Mouse (Mus musculus): ENCODE data around the gene Lpcat3.
"Not testable (repeated sequence)": the region's sequence is repeated elsewhere in the genome, so short reads cannot be mapped to it uniquely, and the experiment has no call there.

Gene Lpcat3

GRCm38 (mm10) chr6:124662477-124663423 is at the start of gene Lpcat3:
Gene Lpcat3, plus strand, starts transcription at chr6:124663027.
- in situ Hi-C loops (cut with MboI; ENCODE audit: low sequenced_read_pairs), result no loop called here

GRCm38 (mm10) chr6:124625612-124626011 is 37.2 kb upstream of the Lpcat3 start:
- in situ Hi-C loops (cut with MboI; ENCODE audit: low sequenced_read_pairs), result no loop called here

DNA sequence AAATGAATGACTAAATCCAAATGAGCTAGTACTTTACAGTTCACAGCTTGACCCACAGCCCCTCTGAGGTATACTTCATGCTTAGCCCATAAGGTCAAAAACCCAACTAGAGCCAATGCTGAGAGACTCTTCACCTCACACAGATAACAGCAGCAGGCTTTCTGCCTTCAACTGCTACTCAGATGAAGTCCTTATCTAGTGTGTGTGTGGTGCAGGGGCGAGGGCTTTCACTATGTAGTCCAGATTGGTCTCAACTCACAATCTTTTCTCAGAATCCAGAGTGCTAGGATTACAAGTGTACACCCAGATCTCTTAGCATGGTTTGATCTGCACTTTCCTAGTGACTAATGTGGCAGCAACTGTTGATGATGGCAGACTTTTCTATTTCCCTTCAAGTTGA is 36.6 kb upstream of the Lpcat3 start:
- in situ Hi-C loops (cut with MboI; ENCODE audit: low sequenced_read_pairs), result not testable (repeated sequence)

DNA sequence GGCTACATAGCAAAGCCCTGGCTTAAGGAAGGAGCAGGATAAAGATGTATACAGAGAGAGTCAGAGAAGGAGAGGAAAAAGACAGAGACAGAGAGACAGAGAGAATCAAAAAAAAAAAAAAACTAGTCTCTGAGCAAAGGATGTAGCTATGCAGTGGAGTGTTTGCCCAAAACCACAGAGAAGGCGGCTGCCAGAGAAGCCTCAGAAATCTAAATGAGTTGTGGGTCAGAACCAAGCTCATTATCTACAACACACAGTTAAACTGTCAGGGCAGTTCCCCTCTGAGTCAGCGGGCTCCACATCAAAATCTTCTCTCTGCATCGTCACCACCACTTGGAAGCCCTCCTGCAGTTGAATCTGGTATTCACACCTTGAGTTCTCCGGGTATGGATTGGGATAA is 32.1 kb upstream of the Lpcat3 start:
- in situ Hi-C loops (cut with MboI; ENCODE audit: low sequenced_read_pairs), result no loop called here

DNA sequence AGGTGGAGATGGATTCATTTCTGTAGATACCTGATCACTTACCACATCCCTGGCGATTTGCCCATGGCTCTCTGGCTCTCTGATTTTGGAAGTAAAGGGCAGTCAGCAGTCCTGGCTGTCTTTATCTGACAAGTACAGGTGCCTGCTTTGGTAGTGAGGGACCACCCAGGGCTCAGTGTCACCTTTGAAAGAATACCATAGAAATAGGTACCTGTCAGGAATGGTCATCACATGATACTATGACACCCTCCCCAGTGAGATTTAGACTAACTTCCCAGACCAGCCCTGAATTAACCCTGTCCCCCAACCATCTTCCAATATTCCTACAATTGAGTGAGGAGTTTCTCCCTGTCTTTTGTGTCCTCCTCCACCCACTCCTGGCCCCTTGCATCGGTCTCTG is 26.8 kb upstream of the Lpcat3 start, which contains the start of gene C1s2:
Gene C1s2, minus strand, starts transcription at position 101 of the 400 bp plus-strand sequence.
- in situ Hi-C loops (cut with MboI; ENCODE audit: low sequenced_read_pairs), result not testable (repeated sequence)

DNA sequence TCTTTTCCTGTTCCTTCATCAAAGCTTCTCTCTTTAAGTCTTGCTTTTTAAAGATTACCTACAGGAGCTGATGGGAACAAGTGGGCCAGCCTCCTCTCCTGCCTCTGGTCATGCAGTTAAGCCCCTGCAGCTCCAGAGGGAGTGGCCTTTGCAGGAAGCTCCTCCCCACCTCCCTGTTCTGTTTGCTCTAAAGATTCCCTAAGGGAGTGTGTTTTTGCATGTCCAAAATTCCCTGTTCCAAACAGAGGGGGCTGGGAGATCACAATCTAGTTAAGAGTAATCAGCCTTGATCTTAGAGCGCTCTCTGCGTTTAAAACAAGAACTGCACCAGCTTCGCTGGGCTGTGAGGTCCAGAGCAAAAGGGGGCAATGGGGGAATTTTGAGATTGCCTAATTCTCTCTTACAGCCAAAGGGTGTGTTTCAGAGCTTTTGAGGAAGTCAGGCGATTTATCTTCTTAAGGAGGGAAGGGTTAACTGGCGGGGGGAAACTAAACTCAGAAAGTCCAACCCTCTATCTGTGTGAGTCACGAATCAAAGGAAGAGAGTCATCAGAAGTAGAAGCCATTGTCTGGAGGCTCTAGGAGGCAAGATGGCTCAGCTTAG is 25.9 kb upstream of the Lpcat3 start:
- in situ Hi-C loops (cut with MboI; ENCODE audit: low sequenced_read_pairs), result not testable (repeated sequence)

DNA sequence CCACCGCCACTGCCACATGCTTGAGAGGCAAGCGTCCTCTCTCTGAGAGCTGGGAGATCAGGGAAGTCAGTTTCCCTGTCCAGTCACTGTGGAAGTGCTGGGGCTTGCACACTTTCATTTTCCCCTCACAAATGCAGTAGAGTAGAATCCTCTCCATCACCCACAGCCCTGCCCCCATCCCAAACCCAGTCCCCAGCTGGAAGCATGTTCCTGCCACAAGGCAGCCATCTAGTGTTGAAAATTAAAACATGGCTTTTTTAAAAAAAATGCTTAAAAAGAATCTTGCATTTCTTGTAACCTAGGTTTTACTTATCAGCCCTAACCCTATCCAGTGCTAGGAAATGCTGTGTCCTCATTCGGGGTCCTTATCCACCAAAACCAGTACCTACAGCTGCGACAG is 22.8 kb upstream of the Lpcat3 start:
- in situ Hi-C loops (cut with MboI; ENCODE audit: low sequenced_read_pairs), result no loop called here

- in situ Hi-C loops (cut with MboI; ENCODE audit: low sequenced_read_pairs), result no loop called here
Observed at GRCm38 (mm10) chr6:124640997-124641396, 21.8 kb upstream of the Lpcat3 start.

DNA sequence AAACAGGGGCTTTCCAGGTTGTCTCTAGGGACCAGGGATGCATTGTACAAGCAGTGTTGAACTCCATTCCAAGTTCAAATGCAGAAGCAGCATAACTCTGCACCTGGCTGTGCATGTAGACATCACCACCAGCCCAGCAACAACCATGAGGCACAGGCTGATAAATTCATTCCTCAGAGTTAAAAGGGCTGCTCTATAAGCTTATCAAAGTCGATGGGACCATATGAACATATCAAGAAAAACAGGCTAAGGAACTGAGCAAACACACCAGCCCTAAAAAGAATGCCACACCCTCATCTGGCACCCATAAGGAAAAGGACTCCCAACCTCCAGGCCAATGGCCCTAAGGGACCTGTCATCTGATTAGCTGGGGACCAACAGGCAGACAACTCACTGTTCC is 16.4 kb upstream of the Lpcat3 start:
- in situ Hi-C loops (cut with MboI; ENCODE audit: low sequenced_read_pairs), result no loop called here

GRCm38 (mm10) chr6:124655893-124656292 is 6.9 kb upstream of the Lpcat3 start:
- in situ Hi-C loops (cut with MboI; ENCODE audit: low sequenced_read_pairs), result no loop called here

DNA sequence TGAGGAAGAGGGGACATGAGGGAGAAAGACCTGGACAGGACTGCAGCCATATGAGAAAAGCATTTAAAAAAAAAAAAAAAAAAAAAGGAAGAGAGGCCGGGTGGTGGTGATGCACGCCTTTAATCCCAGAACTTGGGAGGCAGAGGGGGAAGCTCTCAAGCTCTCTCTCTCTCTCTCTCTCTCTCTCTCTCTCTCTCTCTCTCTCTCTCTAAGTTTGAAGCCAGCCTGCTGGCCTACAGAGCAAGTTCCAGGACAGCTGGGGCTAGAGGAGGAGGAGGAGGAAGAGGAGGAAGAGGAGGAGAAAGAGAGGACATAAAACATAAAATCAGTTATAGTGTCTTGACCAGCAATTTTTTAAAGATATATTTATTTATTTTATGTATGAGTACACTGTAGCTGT is 4.8 kb upstream of the Lpcat3 start:
- in situ Hi-C loops (cut with MboI; ENCODE audit: low sequenced_read_pairs), result no loop called here

DNA sequence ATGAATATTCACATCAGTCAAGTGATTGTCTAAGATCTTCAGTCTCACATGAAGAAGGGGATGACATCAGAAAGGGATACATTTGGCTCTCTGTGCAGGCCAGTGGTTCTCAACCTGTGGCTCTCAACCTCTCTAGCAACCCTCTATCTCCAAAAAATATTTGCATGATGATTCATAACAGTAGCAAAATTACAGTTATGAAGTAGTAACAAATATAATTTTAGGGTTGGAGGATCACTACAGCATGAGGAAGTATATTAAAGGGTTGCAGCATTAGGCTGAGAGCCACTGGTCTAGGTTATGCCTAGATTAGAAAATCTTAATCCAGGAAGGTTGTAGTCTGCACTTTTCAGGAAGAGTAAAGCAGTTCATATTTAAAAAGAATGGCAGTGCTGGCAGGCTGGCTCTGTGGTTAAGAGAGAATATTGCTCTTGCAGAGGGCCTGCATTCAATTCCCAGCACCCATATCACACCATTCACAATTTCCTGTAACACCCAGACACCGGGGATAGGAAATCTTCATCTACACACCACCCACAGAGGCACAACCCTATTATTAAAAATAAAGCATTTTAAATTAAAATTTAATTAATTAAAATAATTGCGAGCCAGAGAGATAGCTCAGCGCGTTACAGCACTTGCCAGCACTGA is 1.5 kb upstream of the Lpcat3 start:
- in situ Hi-C loops (cut with MboI; ENCODE audit: low sequenced_read_pairs), result no loop called here

GRCm38 (mm10) chr6:124661995-124662394 is 832 bp upstream of the Lpcat3 start:
- in situ Hi-C loops (cut with MboI; ENCODE audit: low sequenced_read_pairs), result no loop called here

DNA sequence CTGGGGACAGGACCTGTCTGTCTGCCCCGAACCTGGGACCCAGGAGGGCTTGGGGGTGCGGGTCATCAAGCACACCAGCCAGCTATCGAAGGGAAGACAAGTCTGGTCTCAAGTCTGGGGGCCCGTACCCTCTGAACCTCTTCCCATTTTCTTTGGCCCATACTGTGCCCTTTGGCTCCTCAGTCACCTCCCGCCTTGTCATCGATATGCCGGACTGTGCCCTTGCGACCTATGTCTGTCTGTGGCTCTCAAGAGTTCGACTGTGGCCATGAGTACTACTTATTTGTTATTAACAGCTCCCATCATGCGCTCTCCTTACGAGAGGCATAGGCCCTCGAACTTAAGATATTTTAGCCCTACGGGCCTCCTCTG is 583 bp downstream of the Lpcat3 start:
- in situ Hi-C loops (cut with MboI; ENCODE audit: low sequenced_read_pairs), result no loop called here

GRCm38 (mm10) chr6:124664256-124664655 is 1.4 kb downstream of the Lpcat3 start:
- in situ Hi-C loops (cut with MboI; ENCODE audit: low sequenced_read_pairs), result no loop called here

DNA sequence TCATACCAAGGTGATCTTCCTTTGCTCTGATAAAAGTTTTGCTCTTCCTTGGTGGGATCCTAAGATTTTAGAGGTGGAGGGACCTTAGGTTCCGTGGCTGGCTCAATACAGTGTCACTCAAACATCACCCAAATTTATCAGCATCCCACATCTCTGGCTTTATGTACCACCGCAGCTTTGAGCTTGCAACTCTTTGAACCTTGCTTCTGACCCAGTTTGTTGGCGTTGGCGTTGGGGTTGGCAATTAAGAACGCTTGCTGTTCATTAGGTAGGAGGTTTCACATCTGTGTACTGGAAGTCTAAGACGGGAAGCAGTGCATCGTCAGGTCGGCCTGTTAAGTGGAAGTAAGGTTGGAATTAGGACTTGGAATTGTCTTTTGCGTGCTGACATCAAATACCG is 2.2 kb downstream of the Lpcat3 start:
- in situ Hi-C loops (cut with MboI; ENCODE audit: low sequenced_read_pairs), result no loop called here

DNA sequence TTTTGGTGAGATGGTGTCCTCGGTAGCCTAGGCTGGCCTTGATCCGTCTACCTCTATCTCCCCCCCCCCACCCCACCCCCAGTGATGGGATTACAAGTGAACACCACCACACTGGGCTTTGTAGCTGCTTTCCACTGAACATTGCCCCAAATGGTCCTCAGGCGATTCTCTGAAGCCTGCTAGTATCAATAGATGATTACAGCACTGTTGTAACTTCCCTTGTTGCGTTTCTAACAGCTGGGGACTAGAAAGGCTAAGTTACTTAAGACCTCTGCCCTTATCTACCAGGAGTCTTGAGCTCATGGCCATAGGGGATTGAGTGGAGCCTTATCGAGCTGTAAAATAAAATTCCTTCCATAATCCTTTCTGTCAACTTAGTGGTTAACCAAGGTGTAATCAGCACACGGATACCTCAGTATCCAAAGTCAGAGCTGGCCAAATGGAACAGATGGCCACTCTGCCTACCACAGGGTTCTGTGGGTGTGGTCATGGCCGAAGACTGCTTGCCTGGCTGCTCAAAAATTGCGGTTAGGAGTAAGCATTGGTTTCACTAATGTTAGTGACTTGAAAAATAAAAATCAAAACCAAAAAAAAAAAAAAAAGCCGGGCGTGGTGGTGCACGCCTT is 6.5 kb downstream of the Lpcat3 start:
- in situ Hi-C loops (cut with MboI; ENCODE audit: low sequenced_read_pairs), result no loop called here

- in situ Hi-C loops (cut with MboI; ENCODE audit: low sequenced_read_pairs), result no loop called here
Observed at GRCm38 (mm10) chr6:124670281-124670900, 7.6 kb downstream of the Lpcat3 start.

DNA sequence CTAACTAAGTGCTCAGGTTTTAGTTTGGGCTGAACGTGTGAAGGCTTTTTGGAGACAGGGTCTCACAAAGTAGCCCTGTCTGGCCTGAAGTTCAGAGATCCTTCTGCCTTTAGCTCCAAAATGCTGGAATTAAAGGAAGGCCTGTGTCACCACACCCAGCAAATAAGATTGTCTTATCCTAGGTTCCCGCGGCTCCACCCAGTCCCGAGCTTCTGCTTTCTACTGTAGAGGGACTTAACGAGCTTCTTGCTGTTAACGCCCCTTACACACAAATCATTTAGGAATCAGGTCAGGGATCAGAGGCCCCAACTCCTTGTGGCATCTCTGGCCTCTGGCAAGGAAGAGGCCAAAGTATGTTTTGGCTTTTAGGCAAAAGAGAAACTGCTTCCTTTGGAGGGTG is 9.3 kb downstream of the Lpcat3 start:
- in situ Hi-C loops (cut with MboI; ENCODE audit: low sequenced_read_pairs), result no loop called here

DNA sequence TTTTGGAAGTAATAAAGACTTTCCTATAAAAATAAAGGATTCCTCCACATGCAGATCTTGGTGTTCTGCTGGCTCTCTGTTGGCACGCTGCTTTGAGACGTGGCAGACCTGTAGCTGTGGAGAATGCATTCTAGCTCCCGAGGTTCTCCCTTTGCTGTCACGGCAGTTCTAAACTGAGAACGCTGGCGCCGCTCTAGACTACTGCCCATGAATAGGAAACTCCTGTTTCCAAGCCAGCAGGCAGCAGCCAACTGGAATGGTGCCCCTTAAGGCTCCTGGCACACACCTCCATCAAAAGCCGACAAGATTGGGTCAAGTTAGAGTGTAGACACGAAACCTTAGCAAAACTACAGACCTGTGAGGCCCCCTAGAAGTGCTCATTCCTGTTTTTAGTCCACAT is 10.8 kb downstream of the Lpcat3 start:
- in situ Hi-C loops (cut with MboI; ENCODE audit: low sequenced_read_pairs), result no loop called here

GRCm38 (mm10) chr6:124674591-124674990 is 11.8 kb downstream of the Lpcat3 start:
- in situ Hi-C loops (cut with MboI; ENCODE audit: low sequenced_read_pairs), result no loop called here
